Mouse (Mus musculus): ENCODE data around the gene Rnaseh2a. TPM values are rescaled to one million over a fixed set of nuclear protein-coding genes. Genes with fewer than 3 reads are reported as not detected.

The Rnaseh2a gene
- polyA plus RNA-seq, 1 experiment from 2014 or later: 54.7 TPM

DNA sequence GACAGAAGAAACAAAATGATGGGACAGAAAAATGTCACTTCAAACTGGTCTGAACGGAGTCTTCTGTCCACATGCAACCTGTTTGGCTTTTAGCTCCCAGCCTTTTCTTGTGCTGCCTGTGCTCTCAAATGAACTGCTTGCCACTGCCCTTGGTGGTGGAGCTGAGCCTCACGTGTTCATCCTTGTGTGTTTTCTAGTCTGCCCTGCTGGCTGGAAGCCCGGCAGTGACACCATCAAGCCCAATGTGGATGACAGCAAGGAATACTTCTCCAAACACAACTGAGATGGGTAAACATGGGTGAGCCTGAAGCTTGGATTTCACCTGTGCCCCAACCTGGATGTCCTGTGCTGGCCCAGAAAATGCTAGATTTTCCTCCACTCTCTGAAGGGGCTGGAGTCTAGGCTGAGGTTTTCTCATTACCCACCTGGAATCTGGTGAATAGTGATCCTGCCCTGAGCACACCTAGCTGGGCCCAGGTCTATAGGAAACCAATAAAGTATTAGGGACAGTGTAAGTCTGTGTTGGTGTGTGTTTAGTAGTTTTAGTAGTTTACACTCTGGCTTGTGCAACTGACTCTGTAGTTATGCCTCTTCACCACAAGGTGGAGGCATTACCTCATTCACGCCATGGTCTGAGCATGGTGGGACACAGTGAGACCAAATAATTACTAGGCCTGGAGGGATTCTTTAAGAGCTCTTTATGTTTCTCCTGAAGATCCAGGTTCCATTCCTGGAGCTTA lies 4.4 kb upstream of the Rnaseh2a start:
- no peak overlapping the region for H3K27ac ChIP-seq

DNA sequence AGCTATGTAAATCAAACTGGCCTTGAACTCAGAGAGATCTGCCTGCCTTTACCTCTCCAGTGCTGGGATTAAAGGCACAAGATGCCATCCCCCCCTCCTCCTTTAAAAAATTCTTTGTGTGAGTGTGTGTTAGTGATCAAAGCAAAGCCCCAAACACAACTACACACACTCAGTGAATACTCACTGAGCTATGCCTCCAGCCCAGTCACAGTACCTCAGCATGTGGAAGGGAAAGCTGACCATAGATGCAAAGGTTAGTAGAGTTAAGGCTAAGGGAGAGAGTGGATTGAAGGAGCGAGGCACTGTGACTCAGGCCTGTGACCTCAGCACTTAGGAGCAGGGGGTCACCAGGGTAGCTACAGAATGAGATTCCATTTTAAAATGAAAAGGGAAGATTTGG lies 3.5 kb upstream of the Rnaseh2a start:
- Histone ChIP-seq H3K4me3 (no peak overlapping the region), H3K36me3 (replicated peaks) (peaks cover 22% of the 10 kb centered on the region), H3K9ac (no peak overlapping the region), H3K27me3 (replicated peaks) (peaks cover 12% of the 10 kb centered on the region), H3K4me1 (peaks cover 61% of the 10 kb centered on the region), H3K4me2 (no peak overlapping the region), H3K27ac (no peak overlapping the region), H3K9me3 (no peaks in the 10 kb centered on the region)
- 85% methylated on average over 1 of the region's 1 CpGs for WGBS
- no peak for ATAC-seq (replicated peaks)

More for the DNA sequence above, 4.4 kb upstream of the Rnaseh2a start:
- Histone ChIP-seq H3K36me3 (replicated peaks) (peaks cover 22% of the 10 kb centered on the region), H3K4me2 (no peak overlapping the region), H3K9me3 (no peaks in the 10 kb centered on the region), H3K27me3 (replicated peaks) (peaks cover 13% of the 10 kb centered on the region), H3K9ac (no peak overlapping the region), H3K4me1 (peaks cover 61% of the 10 kb centered on the region), H3K4me3 (no peak overlapping the region)
- no peak for ATAC-seq (replicated peaks)
- 62% methylated on average over 4 of the region's 4 CpGs for WGBS

DNA sequence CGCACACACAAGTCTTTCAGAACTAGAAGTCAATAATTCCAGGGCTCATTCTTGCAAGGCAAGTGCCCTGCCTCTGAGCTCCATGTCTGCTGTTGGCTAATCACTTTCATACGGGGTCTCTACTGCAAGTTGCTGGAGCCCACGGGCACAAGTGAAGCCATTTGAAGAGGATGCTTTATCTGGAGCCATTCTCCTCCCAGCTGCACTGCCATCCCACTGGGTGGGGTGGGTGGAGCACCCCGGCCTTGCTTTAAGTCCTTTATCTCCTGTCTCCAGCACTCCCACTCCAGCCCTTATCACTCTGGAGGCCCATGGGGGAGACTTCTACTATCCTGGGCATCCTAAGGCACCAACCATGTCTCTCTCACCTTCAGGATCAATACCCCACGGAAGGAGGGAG lies 1.3 kb upstream of the Rnaseh2a start:
- 53% methylated on average over 5 of the region's 5 CpGs for WGBS

DNA sequence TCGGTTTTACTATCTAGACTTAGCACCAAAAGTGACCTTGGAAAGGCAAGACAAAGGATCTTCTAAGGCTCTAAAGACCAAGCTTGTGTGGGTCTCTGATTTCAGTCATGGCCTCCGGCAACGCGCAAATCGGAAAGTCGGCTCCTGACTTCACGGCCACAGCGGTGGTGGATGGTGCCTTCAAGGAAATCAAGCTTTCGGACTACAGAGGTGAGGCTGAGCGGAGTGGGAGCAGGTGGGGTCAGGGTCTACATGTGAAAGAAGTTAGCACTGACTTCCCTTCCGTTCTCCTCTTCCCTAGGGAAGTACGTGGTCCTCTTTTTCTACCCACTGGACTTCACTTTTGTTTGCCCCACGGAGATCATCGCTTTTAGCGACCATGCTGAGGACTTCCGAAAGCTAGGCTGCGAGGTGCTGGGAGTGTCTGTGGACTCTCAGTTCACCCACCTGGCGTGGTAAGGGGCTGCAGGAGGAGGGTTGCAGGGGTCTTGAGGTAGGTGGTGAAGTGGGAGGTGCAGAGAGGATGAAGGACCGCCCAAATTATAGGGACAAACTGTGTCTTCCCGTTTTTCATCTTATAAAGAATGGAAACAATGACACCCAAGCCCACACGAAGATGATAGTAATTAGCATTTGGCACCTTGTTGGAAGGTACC lies 696 bp upstream of the Rnaseh2a start:
- H3K27ac ChIP-seq: peak overlapping the region; percentile 78
- WGBS: 6% methylated on average over 21 of the region's 21 CpGs
- no peak for ATAC-seq (replicated peaks)
- peak overlapping the region; percentile 94 for H3K4me2 ChIP-seq
- H3K9me3 ChIP-seq: no peaks in the 10 kb centered on the region
- peaks cover 22% of the 10 kb centered on the region for H3K36me3 ChIP-seq (replicated peaks)
- H3K4me1 ChIP-seq: peaks cover 52% of the 10 kb centered on the region
- H3K9ac ChIP-seq: peak overlapping the region; percentile 84
- peak overlapping the region; percentile 71 for H3K4me3 ChIP-seq
- no peaks in the 10 kb centered on the region for H3K27me3 ChIP-seq (replicated peaks)

More for the DNA sequence above, 1.3 kb upstream of the Rnaseh2a start:
- H3K4me1 ChIP-seq: peaks cover 54% of the 10 kb centered on the region
- no peaks in the 10 kb centered on the region for H3K9me3 ChIP-seq
- ATAC-seq (replicated peaks): no peak
- no peaks in the 10 kb centered on the region for H3K27me3 ChIP-seq (replicated peaks)
- H3K9ac ChIP-seq: peak overlapping the region; percentile 84
- peak overlapping the region; percentile 94 for H3K4me2 ChIP-seq
- peaks cover 22% of the 10 kb centered on the region for H3K36me3 ChIP-seq (replicated peaks)
- H3K27ac ChIP-seq: peak overlapping the region; percentile 78
- peak overlapping the region; percentile 71 for H3K4me3 ChIP-seq

DNA sequence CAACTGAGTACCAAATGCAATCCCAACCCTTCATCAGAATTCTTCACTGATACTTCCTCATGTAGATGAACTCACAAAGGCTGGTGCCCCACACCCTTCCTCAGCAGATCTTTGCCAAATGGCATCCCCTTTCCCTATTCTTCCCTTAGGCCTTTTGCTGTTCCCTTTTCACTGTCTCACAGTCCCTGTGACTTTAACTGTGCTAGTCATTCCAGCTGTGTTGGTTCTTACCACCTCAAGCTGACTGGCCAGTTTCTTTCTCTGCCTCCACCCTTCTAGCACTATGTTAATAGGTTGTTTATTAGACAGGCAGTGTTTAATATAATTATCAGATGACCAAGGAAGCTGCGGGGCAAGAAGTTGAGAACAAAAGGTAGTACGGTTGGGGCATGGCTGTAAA lies 917 bp downstream of the Rnaseh2a start:
- 20% methylated on average over 2 of the region's 2 CpGs for WGBS
- peak overlapping the region; percentile 78; the same call in 1 of the 2 replicates for H3K27ac ChIP-seq

DNA sequence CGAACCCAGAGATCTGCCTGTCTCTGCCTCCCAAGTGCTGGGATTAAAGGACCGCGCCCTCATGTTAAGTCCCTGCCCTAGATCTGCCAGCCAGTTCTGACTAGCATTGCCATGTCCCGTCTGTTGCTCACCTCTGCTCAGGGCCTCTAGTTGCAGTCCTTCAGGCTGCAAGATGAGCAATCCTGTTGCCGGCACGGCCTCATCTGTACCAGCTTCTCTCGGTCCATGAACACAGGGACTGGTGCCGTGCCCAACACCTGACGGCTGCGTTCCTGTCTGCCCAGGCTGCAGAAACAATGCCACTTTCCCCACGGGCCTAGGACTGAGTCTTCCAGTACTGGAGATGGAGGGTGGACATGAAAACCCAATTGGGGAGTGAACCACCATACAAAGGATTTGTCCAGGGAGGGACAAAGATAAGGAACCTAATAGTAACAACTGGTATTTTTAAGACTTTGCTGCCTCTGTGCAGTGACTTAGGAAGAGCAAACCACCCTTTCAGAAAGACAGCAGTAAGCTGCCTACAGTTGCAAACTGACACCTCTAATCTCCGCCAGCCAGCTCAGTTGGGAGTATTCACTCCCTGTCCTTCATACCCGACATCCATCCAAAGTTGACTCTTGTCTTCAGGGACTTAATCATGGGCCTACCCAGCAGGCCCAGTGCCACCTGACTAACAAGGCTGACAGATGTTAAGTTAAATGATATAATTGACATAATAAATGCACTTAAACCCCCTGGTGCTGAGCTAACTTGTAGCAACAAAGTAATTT lies 1.8 kb downstream of the Rnaseh2a start:
- Histone ChIP-seq H3K4me1 (peaks cover 51% of the 10 kb centered on the region), H3K27me3 (replicated peaks) (no peaks in the 10 kb centered on the region), H3K4me3 (no peak overlapping the region), H3K9me3 (no peaks in the 10 kb centered on the region), H3K9ac (no peak overlapping the region), H3K4me2 (no peak overlapping the region), H3K36me3 (replicated peaks) (peaks cover 12% of the 10 kb centered on the region), H3K27ac (no peak overlapping the region)
- ATAC-seq (replicated peaks): no peak
- 86% methylated on average over 13 of the region's 13 CpGs for WGBS

More for the DNA sequence above, 917 bp downstream of the Rnaseh2a start:
- ATAC-seq (replicated peaks): no peak
- H3K4me2 ChIP-seq: peak overlapping the region; percentile 94
- H3K9me3 ChIP-seq: no peaks in the 10 kb centered on the region
- peaks cover 19% of the 10 kb centered on the region for H3K36me3 ChIP-seq (replicated peaks)
- no peaks in the 10 kb centered on the region for H3K27me3 ChIP-seq (replicated peaks)
- H3K4me1 ChIP-seq: peaks cover 51% of the 10 kb centered on the region
- H3K4me3 ChIP-seq: peak overlapping the region; percentile 71
- H3K9ac ChIP-seq: peak overlapping the region; percentile 84; the same call in 1 of the 2 replicates

DNA sequence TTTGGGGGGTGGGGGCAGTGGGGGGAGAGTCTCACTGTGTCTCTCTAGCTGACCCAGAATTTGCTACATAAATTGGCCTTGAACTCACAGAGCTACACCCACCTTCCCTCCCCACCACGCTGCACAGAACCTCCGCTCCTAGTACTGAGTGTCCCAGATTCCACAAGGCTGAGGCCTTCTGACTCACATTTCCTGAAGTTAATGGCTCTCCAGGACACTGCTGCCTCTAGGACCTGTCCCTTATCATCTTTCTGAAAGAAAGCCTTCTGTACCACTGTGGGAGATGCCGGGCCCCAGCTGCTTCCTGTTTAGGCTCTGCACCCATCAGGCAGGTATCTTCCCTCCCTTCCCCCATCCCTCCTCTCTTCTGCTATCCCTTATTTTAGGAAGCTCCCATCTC lies 3.0 kb downstream of the Rnaseh2a start:
- H3K9me3 ChIP-seq: no peaks in the 10 kb centered on the region
- peak overlapping the region; percentile 88 for H3K4me2 ChIP-seq
- ATAC-seq (replicated peaks): no peak; the same call in 1 of the 2 replicates
- no peak overlapping the region for H3K9ac ChIP-seq
- no peaks in the 10 kb centered on the region for H3K27me3 ChIP-seq (replicated peaks)
- H3K4me3 ChIP-seq: no peak overlapping the region
- 59% methylated on average over 3 of the region's 3 CpGs for WGBS
- H3K36me3 ChIP-seq (replicated peaks): peaks cover 2% of the 10 kb centered on the region
- H3K4me1 ChIP-seq: peaks cover 46% of the 10 kb centered on the region
- H3K27ac ChIP-seq: 0 out of 2 replicates have a peak overlapping the region, but pooled peaks have one; percentile 77

DNA sequence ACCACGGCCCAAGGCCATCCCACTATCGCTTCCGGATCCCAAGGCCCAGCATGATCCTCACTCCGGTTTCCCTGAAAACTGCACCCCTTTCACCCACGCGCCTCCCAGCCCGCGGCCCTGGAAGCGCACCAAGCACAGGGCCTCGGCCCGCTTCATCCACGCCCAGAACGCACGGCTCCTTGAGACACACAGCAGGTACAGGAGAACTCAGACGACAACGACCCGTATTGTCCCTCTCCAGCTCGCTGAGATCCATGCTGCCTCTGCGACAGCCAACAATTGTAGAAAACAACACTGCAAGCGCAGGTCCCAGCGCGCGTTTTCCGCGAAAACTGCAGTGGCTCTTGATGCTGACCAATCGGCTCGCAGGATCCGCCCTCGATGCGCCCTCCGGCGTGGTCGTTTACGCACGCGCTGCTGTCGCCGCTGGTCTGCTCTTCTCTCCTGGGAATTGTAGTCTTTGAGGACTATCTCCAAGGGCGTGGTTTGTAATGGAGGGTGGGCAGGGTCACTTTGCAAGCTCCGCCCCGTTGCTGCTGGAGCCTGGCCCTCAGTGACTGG lies 3.8 kb downstream of the Rnaseh2a start:
- Histone ChIP-seq H3K4me3 (peak overlapping the region; percentile 67), H3K4me2 (peak overlapping the region; percentile 88), H3K36me3 (replicated peaks) (no peaks in the 10 kb centered on the region; the same call in 1 of the 2 replicates), H3K9ac (peak overlapping the region; percentile 55), H3K4me1 (peaks cover 38% of the 10 kb centered on the region), H3K27me3 (replicated peaks) (no peaks in the 10 kb centered on the region), H3K9me3 (no peaks in the 10 kb centered on the region), H3K27ac (peak overlapping the region; percentile 77)
- ATAC-seq (replicated peaks): peak; percentile 76
- WGBS: under 1% methylated on average over 41 of the region's 41 CpGs

DNA sequence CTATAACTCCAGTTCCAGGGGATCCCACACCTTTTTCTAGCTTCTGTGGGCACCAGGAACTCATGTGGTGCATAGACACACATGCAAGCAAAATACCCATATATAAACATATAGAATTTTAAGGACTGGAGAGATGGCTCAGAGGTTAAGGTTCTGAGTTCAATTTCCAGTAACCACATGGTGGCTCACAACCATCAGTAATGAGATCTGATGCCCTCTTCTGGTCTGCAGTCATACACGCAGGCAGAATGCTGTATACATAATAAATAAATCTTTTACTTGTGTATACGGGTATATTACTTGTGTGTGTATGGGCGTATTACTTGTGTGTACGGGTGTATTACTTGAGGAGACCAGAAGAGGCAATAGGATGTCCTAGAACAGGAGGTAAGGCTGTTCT lies 5.6 kb downstream of the Rnaseh2a start:
- Histone ChIP-seq H3K4me1 (peaks cover 32% of the 10 kb centered on the region), H3K27me3 (replicated peaks) (no peaks in the 10 kb centered on the region), H3K4me3 (no peak overlapping the region), H3K36me3 (replicated peaks) (no peaks in the 10 kb centered on the region), H3K9me3 (no peaks in the 10 kb centered on the region), H3K27ac (no peak overlapping the region), H3K4me2 (no peak overlapping the region), H3K9ac (no peak overlapping the region)
- ATAC-seq (replicated peaks): no peak
- WGBS: 93% methylated on average over 4 of the region's 4 CpGs

DNA sequence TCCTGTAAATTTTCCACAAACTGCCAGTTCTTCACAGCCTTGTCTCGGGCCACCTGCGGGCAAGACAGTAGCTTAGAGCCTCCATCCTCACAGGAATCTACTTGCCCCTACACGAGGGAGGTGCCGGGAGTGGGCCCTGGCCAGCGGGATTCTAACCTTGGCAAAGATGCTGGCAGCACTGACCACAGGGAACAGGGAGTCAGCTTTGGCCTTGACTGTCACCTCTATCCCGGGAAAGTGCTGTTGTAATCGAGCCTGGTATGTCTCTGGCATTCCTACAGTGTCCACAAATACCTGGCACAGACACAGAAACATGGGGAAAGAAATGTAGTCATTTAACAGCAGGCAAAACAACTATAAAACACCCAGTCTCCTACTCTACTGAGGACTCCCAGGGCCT lies 9.8 kb downstream of the Rnaseh2a start:
- no peaks in the 10 kb centered on the region; the same call in 1 of the 2 replicates for H3K36me3 ChIP-seq (replicated peaks)
- H3K27ac ChIP-seq: no peak overlapping the region
- H3K4me2 ChIP-seq: no peak overlapping the region
- 93% methylated on average over 7 of the region's 7 CpGs for WGBS
- ATAC-seq (replicated peaks): no peak
- peaks cover under 1% of the 10 kb centered on the region for H3K4me1 ChIP-seq
- H3K4me3 ChIP-seq: no peak overlapping the region
- H3K27me3 ChIP-seq (replicated peaks): no peaks in the 10 kb centered on the region
- H3K9ac ChIP-seq: no peak overlapping the region
- no peaks in the 10 kb centered on the region for H3K9me3 ChIP-seq

DNA sequence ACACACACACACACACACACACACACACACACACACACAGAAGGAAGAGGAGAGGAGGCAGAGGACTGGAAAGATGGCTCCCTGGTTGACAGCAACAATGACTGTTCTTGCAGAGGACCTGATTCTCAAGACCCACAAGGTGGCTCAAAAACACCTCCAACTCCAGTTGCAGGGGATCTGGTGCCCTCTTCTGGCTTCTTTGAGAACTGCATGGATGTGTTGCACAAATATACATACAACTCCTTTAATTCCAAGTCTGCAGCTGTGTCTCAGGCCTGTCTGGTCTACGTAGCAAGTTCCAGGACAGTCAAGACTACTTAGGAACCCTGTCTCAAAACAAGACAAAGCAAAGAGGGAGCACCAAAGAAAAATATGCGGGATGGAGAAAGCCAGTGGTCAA lies 12.8 kb downstream of the Rnaseh2a start:
- no peak overlapping the region for H3K4me3 ChIP-seq
- no peaks in the 10 kb centered on the region; the same call in 1 of the 2 replicates for H3K36me3 ChIP-seq (replicated peaks)
- no peak; the same call in 1 of the 2 replicates for ATAC-seq (replicated peaks)
- no peak overlapping the region for H3K4me2 ChIP-seq
- no peak overlapping the region for H3K9ac ChIP-seq
- H3K9me3 ChIP-seq: no peaks in the 10 kb centered on the region
- no peak overlapping the region for H3K27ac ChIP-seq
- H3K27me3 ChIP-seq (replicated peaks): peaks cover 5% of the 10 kb centered on the region; the same call in 1 of the 2 replicates
- WGBS: 40% methylated on average over 2 of the region's 2 CpGs
- H3K4me1 ChIP-seq: no peaks in the 10 kb centered on the region

All from midbrain, embryonic 15.5 days (tissue).